Mouse (Mus musculus) T-helper 17 cell (primary cell): ENCODE measurements around the gene Ap4e1.

ENCODE experiments used
- in situ Hi-C, 2 experiments: fragments of 300-600 bp; cut with MboI, MseI; formaldehyde crosslinking; loops; 1 replicate in 1 of 2; 2 replicates in 1 of 2; pipeline ENCODE4 v1.15.1; 2025; ENCODE audit warnings: high pct_unique_total_duplicates in 2 of 2

Ap4e1 gene

DNA sequence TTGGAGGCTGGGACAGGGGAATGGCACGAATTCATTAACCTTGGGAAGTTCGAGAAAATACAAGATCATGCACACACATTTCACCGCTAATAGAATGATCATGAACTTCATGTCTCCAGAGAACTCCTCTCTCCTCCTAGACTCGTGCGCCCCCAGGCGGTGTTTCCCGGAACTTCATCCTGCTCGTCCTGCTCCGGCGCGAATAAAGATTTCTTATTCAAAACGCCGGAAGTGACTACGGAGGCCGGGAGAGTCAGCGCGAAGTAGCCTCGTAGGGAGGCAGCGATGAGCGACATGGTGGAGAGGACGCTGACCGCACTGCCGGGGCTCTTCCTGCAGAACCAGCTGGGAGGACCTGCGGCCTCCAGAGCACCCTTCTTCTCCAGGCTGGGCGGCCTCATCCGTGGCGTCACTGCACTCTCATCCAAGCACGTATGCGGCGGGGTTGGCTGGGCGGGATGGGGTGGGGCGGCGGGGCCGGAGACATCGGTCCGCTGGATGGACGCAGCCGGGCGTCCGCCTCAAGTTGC lies at the start of gene Ap4e1:
Ap4e1 (plus strand) TSS at position 249 of the 530 bp plus-strand sequence.
- in situ Hi-C loops, result loop anchor here (5.0 to 10.0 kb wide), 2 partner anchors 414 to 416 kb away; no protein-coding TSS in a partner anchor

DNA sequence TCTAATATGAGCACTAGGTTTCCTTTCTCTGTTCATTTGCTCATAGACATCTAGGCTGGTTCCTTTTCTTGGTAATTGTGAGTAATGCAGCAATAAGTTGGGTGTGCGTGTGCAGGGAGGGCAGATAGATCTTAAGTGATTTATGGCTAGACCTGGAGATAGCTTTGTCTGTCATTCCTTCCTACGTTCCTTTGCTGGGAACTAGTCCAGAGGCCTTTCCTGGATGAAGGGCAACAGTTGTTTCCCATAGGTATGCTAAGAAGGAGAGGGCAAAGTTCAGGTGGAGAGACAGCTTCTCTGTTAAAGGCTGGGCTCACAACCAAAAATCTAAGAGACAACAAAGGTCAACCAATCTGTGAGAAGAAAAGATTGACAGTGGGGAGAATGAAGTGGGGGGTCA lies 46.8 kb upstream of the Ap4e1 start:
- in situ Hi-C loops, result loop anchor here (5.0 to 25.0 kb wide), 2 partner anchors 744 to 1849 kb away; partner anchors contain the start of genes Gm17555 (in 1 of the 2) and Myef2 (in 1 of the 2)

DNA sequence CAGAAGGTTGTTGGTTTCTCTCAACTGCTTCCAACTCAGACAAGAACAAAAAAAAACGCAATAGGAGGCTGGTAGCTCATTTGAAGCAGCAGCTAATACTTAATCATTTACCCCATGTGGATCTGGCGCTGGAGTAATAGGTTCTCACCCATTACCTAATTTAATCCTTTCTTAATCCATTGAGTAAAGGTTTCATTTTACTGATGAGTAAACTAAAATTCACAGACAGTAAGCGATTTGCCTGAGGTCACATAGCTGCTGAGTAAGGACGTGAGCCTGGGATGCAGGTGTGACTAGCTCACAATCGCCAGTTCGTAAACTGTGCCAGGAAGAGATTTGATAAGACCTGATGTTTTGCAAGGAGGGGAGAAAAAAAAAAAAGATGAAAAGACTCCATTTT lies 31.1 kb upstream of the Ap4e1 start:
- in situ Hi-C loops, result loop anchor here in 1 of 2 experiments (25.0 kb wide), 1 partner anchor 1010 kb away; no protein-coding TSS in a partner anchor

DNA sequence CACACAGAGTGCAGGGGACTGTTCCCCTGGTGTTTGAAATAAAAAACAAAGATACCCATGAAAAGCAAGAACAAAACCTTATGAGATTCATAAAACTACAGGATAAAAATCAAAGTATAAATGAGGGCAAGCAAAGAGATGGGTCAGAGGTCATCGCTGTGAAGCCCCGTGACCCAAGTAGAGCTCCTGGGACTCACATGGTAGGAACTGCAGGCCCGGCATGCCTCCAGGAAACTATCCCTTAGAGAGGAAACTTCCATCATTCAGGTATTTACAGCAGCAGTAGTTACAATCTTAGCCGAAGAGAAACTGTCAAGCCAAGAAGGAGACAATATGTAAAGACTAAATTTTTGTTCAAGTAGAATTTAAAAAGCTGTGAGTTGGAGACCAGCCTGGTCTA lies 25.3 kb upstream of the Ap4e1 start:
- in situ Hi-C loops, result loop anchor here in 1 of 2 experiments (25.0 kb wide), 1 partner anchor 1004 kb away; no protein-coding TSS in a partner anchor

DNA sequence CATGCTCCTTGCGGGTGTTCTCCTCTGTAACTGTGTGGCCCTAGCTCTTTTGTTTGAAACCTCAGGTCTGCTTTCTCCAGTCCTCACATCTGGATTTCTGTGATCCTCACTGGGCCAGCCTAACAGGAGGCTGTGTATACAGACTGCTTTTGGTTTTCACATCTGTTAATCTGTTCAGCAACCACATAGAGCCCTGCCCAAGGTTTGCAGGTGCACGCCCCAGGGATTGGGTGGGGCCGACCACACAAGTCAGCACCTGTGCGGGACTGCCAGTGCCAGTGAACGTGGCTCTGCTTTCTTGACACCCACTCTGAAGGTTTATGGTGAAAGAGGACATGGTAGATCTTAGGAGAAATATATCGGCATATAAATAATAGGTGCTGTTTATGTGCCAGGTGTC lies 18.6 kb upstream of the Ap4e1 start:
- in situ Hi-C loops, result loop anchor here in 1 of 2 experiments (25.0 kb wide), 1 partner anchor 997 kb away; no protein-coding TSS in a partner anchor

DNA sequence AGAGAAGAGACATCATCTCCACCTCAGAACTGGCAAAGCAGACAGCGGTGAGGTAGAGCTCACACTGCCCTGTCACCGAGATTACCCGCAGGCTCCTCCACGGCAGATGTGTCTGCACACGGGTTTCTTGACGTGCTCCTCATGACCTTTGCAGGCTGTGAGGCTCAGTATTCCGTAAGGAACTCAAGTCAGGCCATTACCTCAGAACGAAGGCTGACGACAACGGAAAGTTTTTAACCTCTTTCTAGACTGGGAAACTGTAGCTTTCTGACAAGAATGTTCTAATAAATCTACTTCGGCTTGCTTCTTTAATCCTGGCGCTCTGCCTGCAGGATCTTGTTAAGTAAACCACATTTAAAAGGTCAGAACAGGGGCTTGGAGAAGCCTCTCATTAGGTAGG lies 15.8 kb upstream of the Ap4e1 start:
- in situ Hi-C loops, result loop anchor here in 1 of 2 experiments (25.0 kb wide), 1 partner anchor 995 kb away; no protein-coding TSS in a partner anchor

DNA sequence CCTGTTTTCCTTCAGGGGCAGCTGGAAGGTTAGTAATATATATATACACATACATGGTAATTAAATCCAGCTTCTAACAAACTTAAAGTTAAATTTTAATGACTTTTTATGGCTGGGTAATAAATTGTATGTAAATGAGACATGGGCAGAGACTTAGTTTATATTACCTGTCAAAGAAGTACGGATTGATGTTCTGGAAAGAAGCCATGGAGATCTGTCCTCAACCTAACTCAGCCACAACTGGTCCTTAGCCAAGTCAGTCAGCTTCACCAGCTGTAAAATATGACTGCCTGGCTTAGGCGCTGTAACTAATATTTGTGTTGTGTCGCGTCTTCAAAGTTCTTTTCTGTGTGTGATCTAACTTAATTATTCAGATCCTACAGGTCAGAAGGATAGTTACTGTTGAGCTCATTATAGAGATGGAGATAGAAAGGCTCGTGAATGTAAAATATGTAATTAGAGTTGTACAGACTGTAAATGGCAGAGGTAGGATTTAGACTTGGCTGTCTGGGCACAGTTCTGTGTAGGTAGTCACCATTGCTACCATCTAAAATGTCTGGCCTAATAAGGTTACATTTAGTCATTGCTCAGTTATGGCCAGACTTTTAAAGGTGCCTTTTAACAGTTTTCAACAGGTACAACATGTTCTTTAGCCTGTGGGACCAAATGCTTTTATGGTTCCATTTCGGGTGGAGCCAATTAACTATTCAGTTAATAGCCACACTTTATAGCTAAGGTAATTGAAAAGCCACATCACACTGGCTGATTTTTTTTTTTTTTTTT lies 13.9 kb upstream of the Ap4e1 start:
- in situ Hi-C loops, result loop anchor here in 1 of 2 experiments (25.0 kb wide), 1 partner anchor 993 kb away; no protein-coding TSS in a partner anchor

DNA sequence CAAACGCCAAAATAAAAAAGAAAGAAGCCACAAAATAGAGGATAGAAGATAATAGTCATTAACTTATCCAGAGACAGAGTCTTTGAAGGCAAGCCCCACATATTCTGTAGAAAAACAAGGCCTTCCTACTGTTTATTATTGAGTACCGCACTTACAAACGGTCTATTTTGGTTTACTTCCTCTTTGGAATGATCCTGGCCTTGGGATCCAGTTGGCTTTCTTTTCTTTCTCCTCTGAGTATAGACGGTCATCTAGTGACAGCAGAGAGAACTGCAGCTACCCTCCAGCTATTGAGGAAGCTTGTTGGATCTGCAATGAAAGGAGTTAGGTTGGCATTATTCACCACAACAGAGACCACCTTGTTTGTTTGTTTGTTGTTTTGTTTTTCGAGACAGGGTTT lies 11.8 kb upstream of the Ap4e1 start:
- in situ Hi-C loops, result loop anchor here in 1 of 2 experiments (25.0 kb wide), 1 partner anchor 991 kb away; no protein-coding TSS in a partner anchor

DNA sequence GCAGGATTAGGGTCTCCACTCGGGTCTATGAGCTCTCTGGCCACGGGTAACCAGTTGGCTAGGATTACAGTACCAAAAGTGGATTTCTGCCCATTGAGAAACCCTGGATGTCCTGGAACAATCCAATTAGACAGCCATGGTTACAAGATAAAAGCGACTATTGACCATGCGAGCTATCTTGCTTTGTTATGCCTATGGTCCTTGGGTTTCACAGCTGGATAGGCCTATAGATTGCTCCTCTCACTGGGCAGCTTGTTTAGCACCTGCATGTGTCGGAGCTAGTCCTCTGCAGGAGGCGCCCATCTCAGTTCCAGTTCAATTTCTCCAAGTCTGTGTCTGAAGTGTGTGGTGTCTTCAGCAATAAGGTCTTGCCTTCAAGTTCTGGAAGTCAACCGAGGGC lies 10.3 kb upstream of the Ap4e1 start:
- in situ Hi-C loops, result loop anchor here in 1 of 2 experiments (25.0 kb wide), 1 partner anchor 989 kb away; no protein-coding TSS in a partner anchor

DNA sequence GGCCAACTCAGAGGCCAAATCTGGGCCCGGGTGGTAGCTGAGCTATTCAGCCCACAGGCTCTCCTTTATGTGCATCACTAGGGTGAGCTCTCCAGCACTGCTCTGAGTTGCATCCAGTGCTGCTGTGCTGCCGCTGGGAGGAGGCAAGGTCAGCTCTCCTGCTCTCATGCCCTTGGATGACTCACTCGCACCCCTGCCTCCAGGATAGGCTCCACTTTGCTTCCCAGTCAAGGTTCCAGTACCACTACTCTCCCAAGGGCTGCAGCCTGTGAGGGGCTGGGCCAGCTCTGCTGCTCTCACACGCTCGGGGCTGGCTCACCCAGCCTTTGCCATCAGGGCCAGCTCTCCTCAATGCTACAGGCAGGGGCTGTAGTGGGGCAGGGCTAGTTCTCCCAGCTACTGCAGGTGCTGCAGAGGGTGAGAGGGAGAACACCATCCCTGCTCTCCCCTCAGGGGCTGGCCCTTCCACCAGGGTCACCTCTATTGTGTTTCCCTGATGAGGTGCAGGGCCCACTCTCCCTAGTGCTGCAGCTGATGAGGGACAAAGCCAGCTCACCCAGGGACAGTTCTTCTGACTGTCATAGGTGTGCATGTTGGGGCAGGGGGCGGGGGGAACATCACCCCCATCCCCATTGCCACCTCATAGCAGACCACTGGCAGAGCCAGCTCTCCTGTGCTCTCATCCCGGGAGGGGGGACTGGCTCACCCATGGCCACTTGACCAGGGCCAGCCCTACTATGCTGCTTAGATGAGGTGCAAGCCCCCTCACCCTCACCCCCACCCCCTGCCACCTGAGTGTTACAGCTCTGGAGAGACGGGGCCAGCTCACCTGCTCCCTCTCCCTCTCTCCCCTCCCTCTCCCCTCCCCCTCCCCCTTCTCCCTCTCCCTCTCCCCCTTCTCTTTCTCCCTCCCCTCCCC lies 7.9 kb upstream of the Ap4e1 start:
- in situ Hi-C loops, result loop anchor here in 1 of 2 experiments (10.0 kb wide), 1 partner anchor 406 kb away; no protein-coding TSS in a partner anchor

DNA sequence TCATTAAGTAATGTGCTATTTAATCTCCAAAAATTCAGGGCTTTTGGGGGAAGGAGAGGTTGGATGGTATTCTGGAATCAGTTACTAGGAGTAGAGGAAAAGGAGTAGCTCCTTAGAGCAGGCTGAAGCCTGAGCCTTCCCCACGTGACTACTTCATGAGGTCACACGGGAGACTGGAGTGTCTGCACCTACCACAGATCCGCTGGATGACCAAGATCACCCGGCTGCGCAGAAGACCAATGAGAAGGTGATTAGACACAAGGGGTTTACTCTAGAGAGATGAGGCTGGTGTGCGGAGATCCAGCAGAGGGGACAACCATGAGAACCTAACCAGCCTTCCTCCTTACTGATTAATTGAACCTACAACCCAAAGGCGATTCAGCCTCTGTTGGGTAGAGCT lies 4.5 kb upstream of the Ap4e1 start:
- in situ Hi-C loops, result loop anchor here in 1 of 2 experiments (10.0 kb wide), 1 partner anchor 409 kb away; no protein-coding TSS in a partner anchor

DNA sequence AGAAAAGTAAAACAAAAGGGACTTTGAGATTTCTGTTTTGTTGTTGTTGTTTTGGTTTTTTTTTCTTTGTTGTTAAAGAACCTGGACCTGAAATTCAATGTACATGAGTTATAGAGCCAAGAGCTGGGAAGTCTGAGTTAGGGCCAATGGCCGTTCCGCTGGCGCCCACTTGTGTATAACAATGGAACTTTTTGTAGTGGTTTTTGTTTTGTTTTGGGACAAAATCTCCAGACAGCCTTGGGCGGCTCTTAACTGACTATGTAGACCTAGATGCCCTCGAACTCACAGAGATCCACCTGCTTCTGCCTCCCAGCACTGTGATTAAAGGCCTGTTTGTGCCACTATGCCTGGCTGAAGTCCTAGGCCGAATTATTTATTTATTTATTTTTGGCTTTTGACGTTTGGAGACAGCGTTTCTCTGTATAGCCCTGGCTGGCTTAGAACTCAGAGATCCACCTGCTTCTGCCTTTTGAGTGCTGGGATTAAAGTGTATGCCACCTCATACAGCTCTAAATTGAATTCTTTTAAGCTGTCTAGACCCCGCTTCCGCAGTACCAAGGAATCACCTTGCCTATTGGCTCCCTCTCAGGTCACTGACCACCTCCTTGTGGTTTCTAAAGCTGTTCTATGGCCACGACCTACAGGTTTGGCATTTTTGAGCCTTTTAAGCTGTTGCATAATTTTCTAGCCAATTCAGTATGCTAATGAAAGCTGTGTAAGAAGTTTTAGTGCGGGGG lies 1.7 kb upstream of the Ap4e1 start:
- in situ Hi-C loops, result loop anchor here (5.0 to 10.0 kb wide), 2 partner anchors 412 to 415 kb away; no protein-coding TSS in a partner anchor

DNA sequence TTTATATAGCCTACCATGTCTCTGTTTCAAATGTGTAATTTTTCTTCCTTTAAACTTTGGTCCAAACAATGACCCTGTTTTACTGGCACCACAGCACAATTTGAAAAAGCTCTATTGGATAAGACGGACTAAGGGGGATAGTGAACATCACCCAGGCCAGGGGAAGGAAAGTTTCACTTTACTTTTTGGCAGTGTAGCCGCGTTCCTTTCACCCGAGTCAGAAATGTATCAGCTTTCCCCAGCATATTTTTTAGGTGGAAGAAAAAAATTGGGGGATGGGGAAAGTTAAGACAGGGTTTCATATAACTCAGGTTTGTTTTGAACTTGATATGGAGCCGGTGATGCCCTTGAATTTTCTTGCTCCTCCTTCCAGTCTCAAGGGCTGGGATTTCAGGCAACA lies 1.0 kb upstream of the Ap4e1 start:
- in situ Hi-C loops, result loop anchor here (5.0 to 10.0 kb wide), 2 partner anchors 413 to 415 kb away; no protein-coding TSS in a partner anchor

DNA sequence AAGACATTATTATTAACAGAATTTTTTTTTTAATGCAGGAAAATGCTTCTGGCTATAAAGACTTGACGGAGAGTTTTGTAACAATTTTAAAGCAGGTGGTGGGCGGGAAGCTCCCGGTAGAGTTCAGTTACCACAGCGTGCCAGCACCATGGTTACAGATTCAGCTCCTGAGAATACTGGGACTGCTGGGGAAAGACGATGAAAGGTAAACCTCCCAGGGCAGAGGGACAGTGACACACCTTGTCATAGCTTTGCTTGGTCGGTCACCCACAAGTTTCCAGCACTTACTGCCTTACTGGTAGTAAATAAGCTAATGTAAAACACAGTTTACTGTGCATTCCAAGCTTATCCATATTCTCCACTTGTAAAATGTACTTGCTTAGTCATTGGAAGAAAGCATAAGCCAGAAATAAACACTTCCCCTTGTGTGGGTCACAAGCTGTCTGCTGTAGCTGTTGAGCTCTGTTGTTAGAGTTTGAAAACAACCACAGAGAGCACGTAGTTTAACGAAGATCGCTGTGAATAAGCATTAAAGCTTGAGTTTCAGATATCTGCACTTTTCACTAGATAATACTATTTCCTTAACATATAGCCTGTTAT lies 26.6 kb downstream of the Ap4e1 start:
- in situ Hi-C loops, result no loop called here

DNA sequence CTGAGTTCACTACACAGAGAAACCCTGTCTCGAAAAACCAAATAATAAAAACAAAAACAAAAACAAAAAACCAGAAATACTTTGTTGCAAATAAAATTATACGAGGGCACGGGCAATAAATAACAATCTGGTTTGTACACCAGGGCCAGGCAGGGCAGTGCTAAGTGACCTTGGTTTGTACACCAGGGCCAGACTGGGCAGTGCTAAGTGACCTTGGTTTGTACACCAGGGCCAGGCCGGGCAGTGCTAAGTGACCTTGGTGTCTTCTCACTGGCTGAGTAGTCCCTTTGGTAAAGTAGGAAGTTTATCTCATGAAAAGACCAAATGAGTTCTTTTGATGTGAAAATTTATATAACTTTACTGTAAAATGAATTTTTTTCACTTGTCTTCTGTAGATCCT lies 28.8 kb downstream of the Ap4e1 start:
- in situ Hi-C loops, result no loop called here

DNA sequence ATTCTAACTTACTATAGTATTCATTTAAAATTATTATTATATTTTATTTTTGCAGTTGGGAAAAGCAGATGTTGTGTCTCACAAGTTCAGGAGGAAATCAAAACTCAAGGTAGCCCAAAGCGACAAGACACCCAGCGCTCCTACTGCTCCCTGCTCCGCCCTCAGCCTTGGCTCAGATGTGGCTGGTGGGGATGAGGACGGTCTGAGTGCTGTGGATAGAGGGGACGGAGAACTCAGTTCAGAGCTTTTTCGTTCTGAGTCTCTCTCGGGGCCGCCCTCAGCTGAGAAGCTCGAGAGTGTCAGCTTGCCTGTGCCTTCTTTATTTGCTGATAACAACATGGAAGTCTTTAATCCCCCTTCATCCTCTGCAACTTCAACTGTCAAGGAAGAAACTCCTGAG lies 53.0 kb downstream of the Ap4e1 start:
- in situ Hi-C loops, result no loop called here

DNA sequence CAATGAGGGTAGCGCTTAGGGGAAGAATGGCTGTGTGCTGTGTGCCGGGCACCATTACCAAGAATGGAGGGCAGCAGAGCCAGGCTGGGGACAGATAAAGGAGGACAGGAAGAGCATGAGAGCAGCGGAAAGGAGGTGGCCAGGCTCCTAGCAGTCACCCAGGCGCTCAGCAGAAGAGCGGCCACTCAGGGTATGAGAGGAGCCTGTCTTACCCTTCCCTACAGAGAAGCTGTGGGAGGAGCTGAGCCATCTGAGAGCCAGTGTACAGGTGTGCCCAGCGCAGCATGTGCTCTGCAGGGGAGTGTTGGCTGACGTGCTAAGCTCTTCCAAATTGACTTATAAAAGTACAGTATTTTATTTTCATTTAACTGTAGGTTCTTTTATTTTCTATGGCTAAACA lies 60.3 kb downstream of the Ap4e1 start:
- in situ Hi-C loops, result no loop called here

DNA sequence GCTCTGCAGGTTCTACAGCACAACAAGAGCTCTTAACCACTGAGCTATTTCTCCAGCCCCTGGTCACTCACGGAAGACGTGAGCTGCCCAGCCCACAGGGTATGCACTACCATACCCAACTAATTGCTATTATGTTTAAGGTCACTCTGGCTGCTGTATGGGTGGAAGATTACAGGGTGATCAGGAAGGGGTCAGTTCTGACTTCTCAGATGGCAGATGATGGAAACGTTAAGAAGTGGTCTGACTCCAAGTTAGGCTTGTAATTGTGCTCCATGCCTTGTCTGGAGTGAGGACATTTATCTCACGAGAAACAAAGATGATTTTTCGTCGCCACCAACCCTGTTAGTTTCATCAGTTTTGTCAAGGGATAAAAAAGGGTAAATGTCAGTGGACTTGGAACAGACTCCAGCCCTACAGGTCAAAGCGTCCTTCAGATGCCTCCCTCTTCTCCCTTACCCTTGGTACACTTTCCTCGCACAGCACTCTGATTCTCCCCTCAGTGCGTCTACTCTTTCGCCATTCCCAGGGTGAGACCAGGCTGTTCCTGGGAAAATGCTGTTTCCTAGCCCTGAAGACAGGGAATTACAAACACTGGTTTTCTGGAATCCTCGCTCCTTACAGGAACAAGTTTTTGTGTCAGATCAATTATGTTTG lies 61.4 kb downstream of the Ap4e1 start:
- in situ Hi-C loops, result no loop called here

DNA sequence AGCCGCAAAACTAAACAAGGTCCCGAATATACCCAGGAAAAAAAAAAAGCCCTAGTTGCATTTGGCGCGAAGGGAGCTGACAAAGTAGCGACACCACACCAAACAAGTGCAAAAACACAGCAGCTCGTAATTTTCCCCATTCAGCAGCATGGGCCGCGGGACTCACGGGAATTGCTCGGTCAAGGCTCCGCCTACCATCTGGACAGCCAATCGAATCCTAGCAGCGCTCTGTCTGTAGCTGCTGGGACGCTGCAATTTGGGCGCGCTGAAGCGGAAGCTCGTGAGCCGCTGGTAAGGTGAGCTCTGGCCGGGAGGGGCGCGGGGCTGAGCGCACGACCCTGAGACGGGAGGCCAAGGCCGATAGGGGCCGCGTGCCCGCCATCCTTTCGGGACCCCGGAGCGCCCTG lies 61.9 kb downstream of the Ap4e1 start, which contains the start of gene Blvra:
Blvra (plus strand) TSS at position 231 of the 407 bp plus-strand sequence.
- in situ Hi-C loops, result no loop called here
